27 mouse cellular contexts compared by ENCODE assay signal in the genomic region with DNA sequence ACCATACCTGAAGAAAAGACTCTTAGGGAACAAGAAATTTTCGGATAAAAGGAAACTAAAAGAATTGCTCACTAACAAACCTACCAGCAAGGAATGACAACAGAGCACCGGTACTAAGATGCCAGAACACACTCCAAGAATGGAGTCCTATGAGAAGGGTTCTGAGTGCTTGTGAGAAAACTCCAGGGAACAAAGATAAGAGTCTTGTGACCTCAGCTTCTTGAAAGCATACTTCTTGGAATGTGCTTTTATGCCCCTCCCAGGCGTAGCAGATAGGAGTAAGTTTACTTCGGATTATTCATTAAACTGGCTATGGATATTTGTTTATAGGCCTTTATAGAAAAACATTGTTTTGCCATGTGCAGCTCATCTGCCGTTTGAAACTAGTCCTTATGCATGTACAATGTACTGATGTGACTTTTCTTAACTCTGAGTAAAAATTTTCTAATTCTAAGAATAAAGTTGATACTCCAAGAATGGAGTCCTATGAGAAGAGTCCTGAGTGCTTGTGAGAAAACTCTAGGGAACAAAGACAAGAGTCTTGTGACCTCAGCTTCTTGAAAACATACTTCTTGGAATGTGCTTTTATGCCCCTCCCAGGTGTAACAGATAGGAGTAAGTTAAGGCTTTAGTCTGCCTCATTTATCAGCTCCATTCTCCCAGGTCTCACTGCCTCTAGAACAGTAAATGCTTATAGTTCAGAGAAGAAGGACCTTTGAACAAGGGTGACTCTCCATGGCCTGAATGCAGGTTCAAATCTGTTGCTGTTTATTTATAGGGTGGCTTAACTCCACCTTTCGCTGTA.
DNase-seq lines count a peak whose midpoint lies in the region; ATAC-seq and TF ChIP-seq lines count a peak whose summit lies in the region.
"Had no signal": no experiment of that assay in that cellular context is flagged by ENCODE, and none has a peak within 500 bp of the region (broad histone marks: within the 10 kb centered on the region; RNA-seq: fewer than 3 reads in every experiment).

No protein-coding gene starts in this region.

- H3K27me3 ChIP-seq in kidney, adult 2 months (replicated peaks; ENCODE audit: control insufficient read depth, insufficient read depth, low read length), result no peaks in the 10 kb centered on the region
- H3K27me3 ChIP-seq in stomach, embryonic 15.5 days (replicated peaks), result no peaks in the 10 kb centered on the region
- no peaks in the 10 kb centered on the region for H3K27me3 ChIP-seq in cerebellum, adult 2 months (ENCODE audit: control insufficient read depth, insufficient read depth, low read length)
- no peaks in the 10 kb centered on the region for H3K27me3 ChIP-seq in liver, embryonic 12.5 days (replicated peaks)
- H3K27me3 ChIP-seq: CH12.LX; heart, embryonic 12.5 days; heart, embryonic 15.5 days; hindbrain, embryonic 13.5 days had no signal

- H3K36me3 ChIP-seq in kidney, adult 2 months (ENCODE audit: control insufficient read depth, insufficient read depth, low read length), result no peaks in the 10 kb centered on the region
- no peaks in the 10 kb centered on the region for H3K36me3 ChIP-seq in stomach, embryonic 15.5 days
- H3K36me3 ChIP-seq in liver, embryonic 12.5 days, result no peaks in the 10 kb centered on the region
- H3K36me3 ChIP-seq: G1E; heart, embryonic 12.5 days; heart, embryonic 15.5 days; hindbrain, embryonic 10.5 days; hindbrain, embryonic 13.5 days had no signal

- H3K4me3 ChIP-seq in kidney, adult 2 months (ENCODE audit: insufficient read depth, low read depth, low read length), result no peak overlapping the region
- H3K4me3 ChIP-seq in stomach, embryonic 15.5 days (replicated peaks), result no peak overlapping the region
- no peak overlapping the region for H3K4me3 ChIP-seq in cerebellum, adult 2 months (replicated peaks; ENCODE audit: insufficient read depth, low read depth, low read length)
- H3K4me3 ChIP-seq in liver, embryonic 12.5 days, result no peak overlapping the region
- H3K4me3 ChIP-seq: heart, embryonic 12.5 days; heart, embryonic 15.5 days; hindbrain, embryonic 10.5 days; hindbrain, embryonic 13.5 days had no signal

- no peaks in the 10 kb centered on the region for H3K4me1 ChIP-seq in kidney, adult 2 months (ENCODE audit: control insufficient read depth, insufficient read depth, low read length)
- no peaks in the 10 kb centered on the region for H3K4me1 ChIP-seq in stomach, embryonic 15.5 days
- H3K4me1 ChIP-seq in cerebellum, adult 2 months (ENCODE audit: control insufficient read depth, insufficient read depth, low read length), result no peaks in the 10 kb centered on the region
- no peaks in the 10 kb centered on the region for H3K4me1 ChIP-seq in liver, embryonic 12.5 days
- H3K4me1 ChIP-seq: heart, embryonic 12.5 days; heart, embryonic 15.5 days; hindbrain, embryonic 10.5 days; hindbrain, embryonic 13.5 days had no signal

- ATAC-seq in stomach, embryonic 15.5 days (ENCODE audit: insufficient read depth, low FRiP score, low read depth), result peak; percentile 71
- ATAC-seq in liver, embryonic 12.5 days, result no peak
- ATAC-seq: forebrain, embryonic 14.5 days; forebrain, postnatal 0 days; hindbrain, embryonic 16.5 days; Patski had no signal

- H3K4me2 ChIP-seq in stomach, embryonic 15.5 days, result no peak overlapping the region
- H3K4me2 ChIP-seq in liver, embryonic 12.5 days, result no peak overlapping the region
- H3K4me2 ChIP-seq: heart, embryonic 12.5 days; heart, embryonic 15.5 days; hindbrain, embryonic 13.5 days had no signal

- H3K27ac ChIP-seq in kidney, adult 2 months (ENCODE audit: insufficient read depth, low read depth, low read length), result no peak overlapping the region
- H3K27ac ChIP-seq in stomach, embryonic 15.5 days, result no peak overlapping the region
- H3K27ac ChIP-seq in cerebellum, adult 2 months (ENCODE audit: insufficient read depth, low read length), result no peak overlapping the region
- no peak overlapping the region for H3K27ac ChIP-seq in liver, embryonic 12.5 days
- H3K27ac ChIP-seq: heart, embryonic 15.5 days; hindbrain, embryonic 10.5 days; hindbrain, embryonic 13.5 days had no signal

- 71% methylated on average over 6 of the region's 6 CpGs for WGBS in kidney, adult 2 months
- WGBS in stomach, embryonic 15.5 days, result 61% methylated on average over 6 of the region's 6 CpGs
- 91% methylated on average over 6 of the region's 6 CpGs for WGBS in cerebellum, adult 2 months
- 63% methylated on average over 6 of the region's 6 CpGs for WGBS in liver, embryonic 12.5 days (ENCODE audit: insufficient replicate concordance)

- no peak for TF ChIP-seq POLR2A in kidney, adult 2 months (IDR thresholded peaks at IDR 0.05; ENCODE audit: low read depth, low read length)
- TF ChIP-seq POLR2A in cerebellum, adult 2 months (IDR thresholded peaks at IDR 0.05; ENCODE audit: borderline replicate concordance, insufficient read depth, low read length), result no peak

- no peak for TF ChIP-seq CTCF in kidney, adult 2 months (conservative IDR thresholded peaks at IDR 0.05; ENCODE audit: insufficient read depth, insufficient read length, low read depth, low read length)
- TF ChIP-seq CTCF in cerebellum, adult 2 months (IDR thresholded peaks at IDR 0.05; ENCODE audit: borderline replicate concordance, insufficient read depth, low read depth, low read length), result no peak

- H3K9ac ChIP-seq in stomach, embryonic 15.5 days, result no peak overlapping the region
- no peak overlapping the region for H3K9ac ChIP-seq in liver, embryonic 12.5 days
- H3K9ac ChIP-seq: forebrain, postnatal 0 days; heart, embryonic 12.5 days; heart, embryonic 15.5 days; hindbrain, embryonic 13.5 days had no signal

- peak; percentile 7 for DNase-seq in kidney, adult 2 months
- no peak for DNase-seq in kidney, postnatal 4 days
- DNase-seq in lung, postnatal 36 days, result peak; percentile 10
- DNase-seq in lung, postnatal 4 days, result no peak
- DNase-seq in yolk sac, embryonic 10.5 days (ENCODE audit: low spot score), result peak; percentile 62
- no peak for DNase-seq in cerebellum, adult 2 months
- DNase-seq: adrenal gland, adult 2 months; adrenal gland, postnatal 14 days; cerebellum, adult 11-12 months; cerebellum, adult 9-10 months; cerebellum, postnatal 14 days; forebrain, postnatal 0 days; gastrocnemius, postnatal 25 days; heart, adult 18-20 months; heart, postnatal 10 days; heart, postnatal 36 days had no signal

- H3K9me3 ChIP-seq in stomach, embryonic 15.5 days, result no peaks in the 10 kb centered on the region
- H3K9me3 ChIP-seq in liver, embryonic 12.5 days (replicated peaks), result no peaks in the 10 kb centered on the region
- H3K9me3 ChIP-seq: G1E; heart, embryonic 12.5 days; heart, embryonic 15.5 days; hindbrain, embryonic 10.5 days; hindbrain, embryonic 13.5 days had no signal

Comparison
In these comparisons a context has a peak if more than half of its experiments do, and no peak if none do; other contexts are left out.
1. DNase-seq: peak in kidney, adult 2 months (single experiment), lung, postnatal 36 days (single experiment) and yolk sac, embryonic 10.5 days (single experiment); none in kidney, postnatal 4 days (0 of 2), lung, postnatal 4 days (0 of 2) and cerebellum, adult 2 months (0 of 2).